Mouse (Mus musculus): ENCODE measurements around the gene Tbc1d2b. TPM values are rescaled to one million over a fixed set of nuclear protein-coding genes. Genes with fewer than 3 reads are reported as not detected.

The Tbc1d2b gene
- polyA plus RNA-seq, 1 experiment from 2014 or later, result 11.4 TPM

- Histone ChIP-seq H3K27ac (replicated peaks) (no peak overlapping the region), H3K4me2 (replicated peaks) (no peak overlapping the region), H3K36me3 (no peaks in the 10 kb centered on the region), H3K9ac (replicated peaks) (no peak overlapping the region), H3K27me3 (no peaks in the 10 kb centered on the region), H3K4me1 (no peaks in the 10 kb centered on the region), H3K4me3 (no peak overlapping the region), H3K9me3 (no peaks in the 10 kb centered on the region)
- WGBS, result 94% methylated on average over 5 of the region's 5 CpGs
- no peak for ATAC-seq (ENCODE audit: low FRiP score, low read depth)
Measured at GRCm38 (mm10) chr9:90250141-90250775, 20.3 kb downstream of the Tbc1d2b start.

GRCm38 (mm10) chr9:90249036-90249435, 21.6 kb downstream of the Tbc1d2b start:
- 85% methylated on average over 2 of the region's 2 CpGs for WGBS
- H3K4me2 ChIP-seq (replicated peaks), result no peak overlapping the region
- H3K27ac ChIP-seq (replicated peaks), result no peak overlapping the region
- no peak for ATAC-seq (ENCODE audit: low FRiP score, low read depth)
- no peaks in the 10 kb centered on the region for H3K36me3 ChIP-seq
- no peaks in the 10 kb centered on the region for H3K9me3 ChIP-seq
- no peak overlapping the region for H3K9ac ChIP-seq (replicated peaks)
- H3K27me3 ChIP-seq, result no peaks in the 10 kb centered on the region
- H3K4me3 ChIP-seq, result no peak overlapping the region
- H3K4me1 ChIP-seq, result no peaks in the 10 kb centered on the region

GRCm38 (mm10) chr9:90248326-90248725, 22.3 kb downstream of the Tbc1d2b start:
- no peaks in the 10 kb centered on the region for H3K4me1 ChIP-seq

DNA sequence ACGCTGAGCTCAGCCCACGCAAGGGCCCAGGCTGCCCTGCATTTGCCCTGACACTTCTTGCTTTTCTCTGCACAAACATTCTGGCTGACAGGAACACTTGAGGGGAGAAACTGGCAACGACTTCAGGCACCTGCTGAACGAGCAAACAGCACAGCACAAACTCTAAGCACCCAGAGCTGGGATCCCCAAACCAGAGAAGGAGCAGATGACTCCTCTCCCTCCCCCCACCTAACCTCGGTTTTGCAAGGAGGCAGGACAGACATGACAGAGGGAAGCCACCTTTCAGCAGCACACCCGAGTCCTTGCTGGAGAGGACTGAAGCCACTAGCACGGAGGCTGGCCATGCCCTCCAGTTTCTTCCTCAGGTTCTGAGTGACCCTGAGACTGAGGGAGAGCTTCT, 23.3 kb downstream of the Tbc1d2b start:
- Histone ChIP-seq H3K36me3 (no peaks in the 10 kb centered on the region), H3K9ac (replicated peaks) (no peak overlapping the region), H3K4me2 (replicated peaks) (no peak overlapping the region), H3K27me3 (no peaks in the 10 kb centered on the region), H3K4me3 (no peak overlapping the region), H3K27ac (replicated peaks) (no peak overlapping the region), H3K9me3 (no peaks in the 10 kb centered on the region), H3K4me1 (no peaks in the 10 kb centered on the region)
- 87% methylated on average over 7 of the region's 7 CpGs for WGBS
- ATAC-seq (ENCODE audit: low FRiP score, low read depth), result no peak

More at GRCm38 (mm10) chr9:90248326-90248725, 22.3 kb downstream of the Tbc1d2b start:
- Histone ChIP-seq H3K36me3 (no peaks in the 10 kb centered on the region), H3K27me3 (no peaks in the 10 kb centered on the region), H3K27ac (replicated peaks) (no peak overlapping the region), H3K9me3 (no peaks in the 10 kb centered on the region), H3K9ac (replicated peaks) (no peak overlapping the region), H3K4me3 (no peak overlapping the region), H3K4me2 (replicated peaks) (no peak overlapping the region)
- no peak for ATAC-seq (ENCODE audit: low FRiP score, low read depth)
- 87% methylated on average over 7 of the region's 7 CpGs for WGBS

- Histone ChIP-seq H3K36me3 (no peaks in the 10 kb centered on the region), H3K4me3 (no peak overlapping the region), H3K4me2 (replicated peaks) (no peak overlapping the region), H3K9ac (replicated peaks) (no peak overlapping the region), H3K4me1 (no peaks in the 10 kb centered on the region), H3K27ac (replicated peaks) (no peak overlapping the region), H3K27me3 (no peaks in the 10 kb centered on the region), H3K9me3 (no peaks in the 10 kb centered on the region)
- no peak for ATAC-seq (ENCODE audit: low FRiP score, low read depth)
- 93% methylated on average over 5 of the region's 5 CpGs for WGBS
Measured at GRCm38 (mm10) chr9:90245781-90246180, 24.8 kb downstream of the Tbc1d2b start.

DNA sequence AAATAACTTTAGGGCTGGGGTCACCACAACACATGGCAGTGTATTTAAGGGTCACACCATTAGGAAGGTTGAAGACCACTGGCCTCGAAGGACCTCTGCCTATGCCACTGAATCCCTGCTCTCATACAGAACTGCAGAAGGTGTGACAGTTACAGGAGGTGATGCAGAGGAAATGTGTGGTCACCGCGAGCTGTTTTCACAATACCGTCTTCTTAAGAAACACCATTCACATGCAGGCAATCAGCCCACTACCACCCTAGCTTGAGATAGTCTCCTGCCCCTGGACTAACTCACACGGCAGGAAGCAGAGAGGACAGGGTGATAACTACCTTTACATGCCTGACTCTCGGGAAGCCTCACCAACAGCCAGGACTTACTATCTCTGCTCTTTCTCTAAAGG, 25.4 kb downstream of the Tbc1d2b start:
- Histone ChIP-seq H3K9ac (replicated peaks) (no peak overlapping the region), H3K4me3 (no peak overlapping the region), H3K27ac (replicated peaks) (no peak overlapping the region), H3K4me1 (no peaks in the 10 kb centered on the region), H3K36me3 (no peaks in the 10 kb centered on the region), H3K9me3 (no peaks in the 10 kb centered on the region), H3K4me2 (replicated peaks) (no peak overlapping the region), H3K27me3 (no peaks in the 10 kb centered on the region)
- ATAC-seq (ENCODE audit: low FRiP score, low read depth), result no peak
- WGBS, result 96% methylated on average over 6 of the region's 6 CpGs

DNA sequence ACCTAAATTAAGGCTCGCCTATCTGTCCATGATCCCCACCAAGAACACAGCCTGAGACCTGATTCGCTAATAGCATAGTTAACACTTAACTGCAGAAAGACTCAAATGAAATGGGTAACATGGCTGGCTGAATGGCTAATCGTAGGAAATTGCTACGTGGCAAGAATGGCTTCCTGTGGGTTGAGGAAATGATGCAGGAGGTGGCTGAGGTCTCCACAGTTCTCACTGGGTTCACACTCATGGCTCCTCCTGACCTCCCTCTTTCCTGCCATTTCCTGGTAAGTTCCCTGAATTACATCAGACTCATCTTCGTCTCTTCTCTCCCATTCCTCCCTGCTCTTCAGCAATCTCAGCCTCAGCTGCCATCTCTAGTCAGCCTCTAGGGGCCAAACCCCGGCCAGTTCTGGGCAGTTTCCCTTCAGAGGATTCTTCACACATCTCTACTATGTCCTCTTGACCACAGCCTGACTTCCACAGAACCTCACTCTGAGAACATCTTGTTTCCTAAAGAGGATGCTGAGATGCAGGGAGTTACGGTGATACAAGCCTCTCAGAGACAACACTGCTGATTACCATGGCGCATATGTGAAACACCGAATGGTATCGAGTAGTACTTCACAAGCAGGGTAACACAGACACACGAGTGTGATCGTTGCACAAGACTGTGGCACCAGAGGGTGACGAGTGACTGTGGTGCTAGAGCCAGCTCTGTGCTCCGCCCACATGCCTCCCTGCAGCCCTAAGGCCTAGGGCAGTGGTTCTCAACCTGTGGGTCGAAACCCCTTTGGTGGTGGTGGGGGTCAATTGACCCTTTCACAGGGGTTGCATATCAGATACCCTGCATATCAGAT, 26.1 kb downstream of the Tbc1d2b start:
- no peaks in the 10 kb centered on the region for H3K9me3 ChIP-seq
- H3K9ac ChIP-seq (replicated peaks), result no peak overlapping the region
- no peak for ATAC-seq (ENCODE audit: low FRiP score, low read depth)

GRCm38 (mm10) chr9:90242855-90243254, 27.7 kb downstream of the Tbc1d2b start:
- Histone ChIP-seq H3K4me2 (replicated peaks) (no peak overlapping the region), H3K9ac (replicated peaks) (no peak overlapping the region), H3K36me3 (peaks cover 11% of the 10 kb centered on the region), H3K27me3 (no peaks in the 10 kb centered on the region), H3K9me3 (no peaks in the 10 kb centered on the region), H3K4me1 (no peaks in the 10 kb centered on the region), H3K27ac (replicated peaks) (no peak overlapping the region), H3K4me3 (no peak overlapping the region)
- ATAC-seq (ENCODE audit: low FRiP score, low read depth), result no peak
- WGBS, result 94% methylated on average over 7 of the region's 7 CpGs

More for the DNA sequence above, 26.1 kb downstream of the Tbc1d2b start:
- Histone ChIP-seq H3K4me2 (replicated peaks) (no peak overlapping the region), H3K27ac (replicated peaks) (no peak overlapping the region), H3K4me1 (no peaks in the 10 kb centered on the region), H3K36me3 (peaks cover 2% of the 10 kb centered on the region), H3K4me3 (no peak overlapping the region), H3K27me3 (no peaks in the 10 kb centered on the region)
- WGBS, result 90% methylated on average over 15 of the region's 15 CpGs

DNA sequence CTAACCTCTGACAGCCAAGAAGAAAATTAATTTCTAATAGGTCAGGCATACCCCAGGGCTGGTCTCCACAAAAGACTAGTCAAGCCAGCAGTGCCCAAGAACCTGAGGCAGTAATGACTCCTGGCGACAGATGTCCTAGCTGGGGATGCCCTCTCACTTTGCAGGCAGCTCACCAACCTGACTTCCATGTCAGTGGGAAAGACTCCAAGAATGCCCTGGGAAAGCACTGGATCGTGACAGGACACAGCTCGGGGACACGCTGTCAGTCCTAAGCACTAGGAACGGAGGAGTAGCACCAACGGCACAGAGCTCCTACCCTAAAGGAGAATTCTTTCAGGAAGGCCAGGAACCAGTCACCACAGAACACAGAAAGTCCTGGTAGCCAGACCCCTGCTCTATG, 28.3 kb downstream of the Tbc1d2b start:
- H3K4me2 ChIP-seq (replicated peaks), result no peak overlapping the region
- no peak overlapping the region for H3K27ac ChIP-seq (replicated peaks)
- WGBS, result 89% methylated on average over 6 of the region's 6 CpGs
- H3K9me3 ChIP-seq, result no peaks in the 10 kb centered on the region
- H3K4me1 ChIP-seq, result no peaks in the 10 kb centered on the region
- peaks cover 11% of the 10 kb centered on the region for H3K36me3 ChIP-seq
- H3K4me3 ChIP-seq, result no peak overlapping the region
- ATAC-seq (ENCODE audit: low FRiP score, low read depth), result no peak
- H3K9ac ChIP-seq (replicated peaks), result no peak overlapping the region
- H3K27me3 ChIP-seq, result no peaks in the 10 kb centered on the region

- peaks cover 11% of the 10 kb centered on the region for H3K36me3 ChIP-seq
- no peak overlapping the region for H3K27ac ChIP-seq (replicated peaks)
- H3K27me3 ChIP-seq, result no peaks in the 10 kb centered on the region
- H3K4me2 ChIP-seq (replicated peaks), result no peak overlapping the region
- WGBS, result 73% methylated on average over 7 of the region's 7 CpGs
- no peak for ATAC-seq (ENCODE audit: low FRiP score, low read depth)
- H3K9me3 ChIP-seq, result no peaks in the 10 kb centered on the region
- H3K9ac ChIP-seq (replicated peaks), result no peak overlapping the region
- H3K4me1 ChIP-seq, result no peaks in the 10 kb centered on the region
- H3K4me3 ChIP-seq, result no peak overlapping the region
Measured at GRCm38 (mm10) chr9:90241618-90242017, 29.0 kb downstream of the Tbc1d2b start.

GRCm38 (mm10) chr9:90241041-90241440, 29.6 kb downstream of the Tbc1d2b start:
- Histone ChIP-seq H3K36me3 (peaks cover 11% of the 10 kb centered on the region), H3K4me3 (no peak overlapping the region), H3K4me2 (replicated peaks) (no peak overlapping the region), H3K9me3 (no peaks in the 10 kb centered on the region), H3K4me1 (no peaks in the 10 kb centered on the region), H3K9ac (replicated peaks) (no peak overlapping the region), H3K27ac (replicated peaks) (no peak overlapping the region), H3K27me3 (no peaks in the 10 kb centered on the region)
- 96% methylated on average over 6 of the region's 6 CpGs for WGBS
- no peak for ATAC-seq (ENCODE audit: low FRiP score, low read depth)

GRCm38 (mm10) chr9:90240560-90240959, 30.0 kb downstream of the Tbc1d2b start:
- Histone ChIP-seq H3K4me3 (no peak overlapping the region), H3K9me3 (no peaks in the 10 kb centered on the region), H3K9ac (replicated peaks) (no peak overlapping the region), H3K4me2 (replicated peaks) (no peak overlapping the region), H3K27ac (replicated peaks) (no peak overlapping the region), H3K27me3 (no peaks in the 10 kb centered on the region), H3K4me1 (no peaks in the 10 kb centered on the region), H3K36me3 (peaks cover 11% of the 10 kb centered on the region)
- ATAC-seq (ENCODE audit: low FRiP score, low read depth), result no peak
- 86% methylated on average over 4 of the region's 4 CpGs for WGBS

Data from midbrain, embryonic 12.5 days (tissue).